Mouse (Mus musculus): ENCODE data around the gene Sox5. TPM values are rescaled to one million over a fixed set of nuclear protein-coding genes. Genes with fewer than 3 reads are reported as not detected.

Sox5 gene
- total RNA-seq, 2 experiments from 2014 or later: 0.51 to 3.1 TPM

- ATAC-seq (replicated peaks; ENCODE audit: low FRiP score, poor library complexity, severe bottlenecking): no peak
Measured at GRCm38 (mm10) chr6:144098119-144098518, 683.7 kb downstream of the Sox5 start.

GRCm38 (mm10) chr6:144088256-144088655 lies 693.5 kb downstream of the Sox5 start:
- ATAC-seq (replicated peaks; ENCODE audit: low FRiP score, poor library complexity, severe bottlenecking): no peak

GRCm38 (mm10) chr6:144086096-144086810 lies 695.5 kb downstream of the Sox5 start:
- no peak for ATAC-seq (replicated peaks; ENCODE audit: low FRiP score, poor library complexity, severe bottlenecking)

- ATAC-seq (replicated peaks; ENCODE audit: low FRiP score, poor library complexity, severe bottlenecking): no peak
Measured at GRCm38 (mm10) chr6:144082297-144082696, 699.5 kb downstream of the Sox5 start.

- no peak for ATAC-seq (replicated peaks; ENCODE audit: low FRiP score, poor library complexity, severe bottlenecking)
Measured at GRCm38 (mm10) chr6:144077826-144078225, 704.0 kb downstream of the Sox5 start.

- ATAC-seq (replicated peaks; ENCODE audit: low FRiP score, poor library complexity, severe bottlenecking): no peak
Measured at GRCm38 (mm10) chr6:144076376-144076775, 705.4 kb downstream of the Sox5 start.

GRCm38 (mm10) chr6:144075327-144075941 lies 706.3 kb downstream of the Sox5 start:
- ATAC-seq (replicated peaks; ENCODE audit: low FRiP score, poor library complexity, severe bottlenecking): no peak

- no peak for ATAC-seq (replicated peaks; ENCODE audit: low FRiP score, poor library complexity, severe bottlenecking)
Measured at GRCm38 (mm10) chr6:144074826-144075225, 707.0 kb downstream of the Sox5 start.

GRCm38 (mm10) chr6:144070461-144070860 lies 711.3 kb downstream of the Sox5 start:
- ATAC-seq (replicated peaks; ENCODE audit: low FRiP score, poor library complexity, severe bottlenecking): no peak

GRCm38 (mm10) chr6:144067491-144067890 lies 714.3 kb downstream of the Sox5 start:
- ATAC-seq (replicated peaks; ENCODE audit: low FRiP score, poor library complexity, severe bottlenecking): no peak

- no peak for ATAC-seq (replicated peaks; ENCODE audit: low FRiP score, poor library complexity, severe bottlenecking)
Measured at GRCm38 (mm10) chr6:144062428-144062827, 719.3 kb downstream of the Sox5 start.

- no peak for ATAC-seq (replicated peaks; ENCODE audit: low FRiP score, poor library complexity, severe bottlenecking)
Measured at GRCm38 (mm10) chr6:144061814-144062213, 720.0 kb downstream of the Sox5 start.

GRCm38 (mm10) chr6:144057098-144057632 lies 724.6 kb downstream of the Sox5 start:
- no peak for ATAC-seq (replicated peaks; ENCODE audit: low FRiP score, poor library complexity, severe bottlenecking)

GRCm38 (mm10) chr6:144056252-144057097 lies 725.3 kb downstream of the Sox5 start:
- no peak for ATAC-seq (replicated peaks; ENCODE audit: low FRiP score, poor library complexity, severe bottlenecking)

GRCm38 (mm10) chr6:144052487-144052886 lies 729.3 kb downstream of the Sox5 start:
- no peak for ATAC-seq (replicated peaks; ENCODE audit: low FRiP score, poor library complexity, severe bottlenecking)

GRCm38 (mm10) chr6:144051316-144051715 lies 730.5 kb downstream of the Sox5 start:
- ATAC-seq (replicated peaks; ENCODE audit: low FRiP score, poor library complexity, severe bottlenecking): no peak

- no peak for ATAC-seq (replicated peaks; ENCODE audit: low FRiP score, poor library complexity, severe bottlenecking)
Measured at GRCm38 (mm10) chr6:144048201-144048924, 733.4 kb downstream of the Sox5 start.

GRCm38 (mm10) chr6:144045503-144045902 lies 736.3 kb downstream of the Sox5 start:
- no peak for ATAC-seq (replicated peaks; ENCODE audit: low FRiP score, poor library complexity, severe bottlenecking)

GRCm38 (mm10) chr6:144044381-144044780 lies 737.4 kb downstream of the Sox5 start:
- no peak for ATAC-seq (replicated peaks; ENCODE audit: low FRiP score, poor library complexity, severe bottlenecking)

- ATAC-seq (replicated peaks; ENCODE audit: low FRiP score, poor library complexity, severe bottlenecking): no peak
Measured at GRCm38 (mm10) chr6:144042936-144043335, 738.8 kb downstream of the Sox5 start.

All from erythroblast, adult 5-6 weeks (primary cell).